Mouse (Mus musculus): ENCODE measurements around the gene Gm20683.

- no peak for TF ChIP-seq EP300 (IDR thresholded peaks at IDR 0.05)
- no peak for TF ChIP-seq CTCF (IDR thresholded peaks at IDR 0.05)
Measured at GRCm38 (mm10) chr17:25878611-25879180, 37.1 kb upstream of the Gm20683 start.

Data from lung, postnatal 0 days (tissue).